Mouse (Mus musculus) small intestine, adult 2 months (tissue): ENCODE measurements around the gene Pdpr.

Experiments
- CTCF ChIP-seq: fragments of 200-500 bp; IDR thresholded peaks from 2 replicates; pipeline ENCODE4 v1.5.1; 2012; ENCODE audit warnings: low read depth, mild to moderate bottlenecking, control low read depth, inconsistent platforms, low read length, moderate library complexity, mixed read lengths; ENCODE audit not compliant: insufficient replicate concordance, insufficient read length; ENCODE audit errors: extremely low read depth
- POLR2A ChIP-seq: fragments of 200-500 bp; IDR thresholded peaks from 2 replicates; pipeline ENCODE4 v1.6.1; 2012; ENCODE audit warnings: low read depth, mild to moderate bottlenecking, control low read depth, inconsistent platforms, low read length, moderate library complexity

GRCm38 (mm10) chr8:111062893-111063292 is 31.5 kb upstream of the Pdpr start:
- TF ChIP-seq POLR2A (no peak), CTCF (no peak)
